Mouse (Mus musculus): ENCODE results near the gene Plekha1. TPM values are rescaled to one million over a fixed set of nuclear protein-coding genes. Genes with fewer than 3 reads are reported as not detected.

Plekha1 gene
- polyA plus RNA-seq, 1 experiment: 60.8 TPM

DNA sequence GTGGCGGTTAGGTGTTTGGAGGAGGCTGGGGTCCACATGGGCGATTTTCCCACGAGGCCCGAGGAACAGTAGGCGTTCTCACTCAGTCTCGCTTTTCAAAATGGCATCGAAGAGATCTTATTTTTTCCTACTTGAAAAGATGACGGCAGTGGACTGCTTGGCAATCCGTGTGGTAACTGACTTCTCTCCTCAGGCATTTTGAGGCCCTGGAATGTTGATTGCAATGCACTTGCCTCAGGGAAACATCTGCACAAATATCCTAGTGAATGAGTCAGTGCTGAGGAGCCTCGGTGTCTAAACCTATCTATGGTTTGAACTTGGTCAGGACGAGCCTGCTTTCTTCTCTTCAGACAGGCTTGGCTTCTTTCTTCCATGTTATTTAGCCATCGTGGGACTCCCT, 80.7 kb downstream of the Plekha1 start:
- Histone ChIP-seq H3K27ac (ENCODE audit: insufficient read depth, low read length) (peak overlapping the region; percentile 76), H3K4me3 (ENCODE audit: insufficient read depth, low read length) (no peak overlapping the region), H3K4me1 (ENCODE audit: control insufficient read depth, insufficient read depth, low read length) (peaks cover 19% of the 10 kb centered on the region)
- TF ChIP-seq CTCF (IDR thresholded peaks at IDR 0.05; ENCODE audit: borderline replicate concordance, insufficient read depth, low read length): no peak
- no peak for TF ChIP-seq POLR2A (IDR thresholded peaks at IDR 0.05; ENCODE audit: low read depth, low read length)

DNA sequence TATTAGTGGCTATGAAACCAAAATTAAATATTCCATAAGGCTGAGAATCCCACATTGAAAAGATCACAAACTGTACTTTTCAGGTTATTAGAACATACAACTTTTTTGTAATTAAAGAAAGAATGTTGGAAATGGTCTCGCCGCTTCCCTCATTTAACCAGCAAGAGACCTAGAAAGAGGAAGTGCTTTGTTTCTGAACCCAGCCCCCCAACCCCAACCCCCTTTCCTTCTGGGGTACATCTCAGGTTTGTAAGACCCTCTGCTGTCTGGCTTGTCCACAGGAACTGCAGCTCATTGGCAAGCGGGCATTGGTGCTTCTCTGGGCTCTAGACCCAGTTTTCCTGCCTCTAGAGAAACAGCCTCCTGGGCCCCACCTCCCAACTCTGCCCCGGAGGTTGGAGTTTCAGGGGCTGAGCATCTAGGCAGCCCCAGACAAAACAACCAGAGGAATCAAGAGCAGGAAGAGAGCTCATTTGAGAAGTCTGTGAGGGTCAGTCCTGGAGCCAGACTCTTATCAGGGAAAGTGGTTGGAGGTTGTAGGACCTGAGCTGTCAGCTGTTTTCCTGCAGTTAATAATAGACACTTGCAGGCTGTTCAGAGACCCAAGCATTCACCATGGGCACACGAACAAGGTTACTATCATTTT, 83.1 kb downstream of the Plekha1 start:
- Histone ChIP-seq H3K4me1 (ENCODE audit: control insufficient read depth, insufficient read depth, low read length) (peaks cover 12% of the 10 kb centered on the region; the same call in 1 of the 2 replicates), H3K4me3 (ENCODE audit: insufficient read depth, low read length) (no peak overlapping the region), H3K27ac (ENCODE audit: insufficient read depth, low read length) (peak overlapping the region; percentile 55)
- TF ChIP-seq POLR2A (IDR thresholded peaks at IDR 0.05; ENCODE audit: low read depth, low read length) (no peak), CTCF (IDR thresholded peaks at IDR 0.05; ENCODE audit: borderline replicate concordance, insufficient read depth, low read length) (no peak)

DNA sequence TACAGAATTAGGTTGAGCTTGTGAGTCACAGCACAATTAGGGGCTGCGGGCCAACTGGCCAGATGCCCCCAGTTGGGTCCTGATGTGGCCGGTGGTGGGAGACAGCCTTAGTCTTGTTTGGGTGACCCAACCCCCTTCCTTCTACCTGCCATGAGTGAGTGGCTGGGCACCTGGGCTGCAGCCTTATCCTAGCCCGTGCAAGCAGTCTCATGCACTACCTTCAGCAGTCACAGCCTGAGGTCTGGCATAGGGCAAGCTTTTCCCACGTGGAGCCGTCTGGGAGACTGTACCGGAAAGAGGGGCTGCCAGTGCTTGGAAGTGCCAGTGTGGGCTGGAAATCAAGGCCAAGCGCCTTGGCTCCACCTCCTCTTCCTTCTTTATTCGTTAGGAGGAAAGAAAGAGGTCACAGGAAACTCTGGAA, 83.8 kb downstream of the Plekha1 start:
- peak overlapping the region; percentile 55; the same call in 1 of the 2 replicates for H3K27ac ChIP-seq (ENCODE audit: insufficient read depth, low read length)
- H3K4me3 ChIP-seq (ENCODE audit: insufficient read depth, low read length): no peak overlapping the region
- no peak for TF ChIP-seq CTCF (IDR thresholded peaks at IDR 0.05; ENCODE audit: borderline replicate concordance, insufficient read depth, low read length)
- no peak for TF ChIP-seq POLR2A (IDR thresholded peaks at IDR 0.05; ENCODE audit: low read depth, low read length)
- H3K4me1 ChIP-seq (ENCODE audit: control insufficient read depth, insufficient read depth, low read length): peaks cover 12% of the 10 kb centered on the region; the same call in 1 of the 2 replicates

DNA sequence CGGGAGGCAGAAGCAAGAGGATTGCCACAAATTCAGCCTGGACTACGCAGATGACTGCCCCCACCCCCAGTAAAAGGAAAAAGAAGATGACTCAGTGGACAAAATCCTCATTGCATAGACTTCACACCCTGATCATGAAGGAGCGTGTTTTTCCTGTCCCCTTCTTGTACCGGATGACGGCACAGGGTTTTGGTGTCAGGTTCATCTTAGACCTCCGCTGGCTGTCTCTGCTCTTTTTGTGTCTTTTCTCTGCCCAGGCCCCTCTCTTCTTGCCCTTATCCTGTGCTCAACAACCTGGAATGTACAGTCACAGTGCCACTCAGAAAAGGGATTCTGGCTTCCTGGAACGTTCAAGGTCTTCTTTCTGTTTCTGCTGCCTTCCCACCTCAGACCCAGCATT, 84.9 kb downstream of the Plekha1 start:
- Histone ChIP-seq H3K4me1 (ENCODE audit: control insufficient read depth, insufficient read depth, low read length) (peaks cover 12% of the 10 kb centered on the region; the same call in 1 of the 2 replicates), H3K4me3 (ENCODE audit: insufficient read depth, low read length) (no peak overlapping the region), H3K27ac (ENCODE audit: insufficient read depth, low read length) (no peak overlapping the region)
- TF ChIP-seq CTCF (IDR thresholded peaks at IDR 0.05; ENCODE audit: borderline replicate concordance, insufficient read depth, low read length): no peak
- no peak for TF ChIP-seq POLR2A (IDR thresholded peaks at IDR 0.05; ENCODE audit: low read depth, low read length)

DNA sequence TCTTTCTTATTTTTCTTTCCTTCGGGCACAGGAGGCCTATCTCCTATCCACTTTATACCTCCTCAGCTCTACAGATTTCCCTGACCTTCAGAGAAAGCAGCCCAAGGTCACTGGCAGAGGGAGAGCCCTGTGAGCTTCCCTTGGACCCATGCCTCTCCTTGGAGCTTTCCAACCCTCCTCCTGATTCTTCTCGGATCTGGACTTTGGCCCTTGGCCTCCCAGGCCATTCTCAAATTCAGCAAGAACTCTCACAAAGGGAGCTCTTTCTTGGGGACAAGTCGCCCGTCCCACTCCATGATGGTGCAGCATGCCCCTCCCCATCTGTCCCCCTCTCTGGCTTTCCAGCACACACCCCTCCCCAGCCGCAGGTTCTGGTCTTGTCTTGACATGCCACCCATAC, 85.4 kb downstream of the Plekha1 start:
- no peak for TF ChIP-seq POLR2A (IDR thresholded peaks at IDR 0.05; ENCODE audit: low read depth, low read length)
- no peak for TF ChIP-seq CTCF (IDR thresholded peaks at IDR 0.05; ENCODE audit: borderline replicate concordance, insufficient read depth, low read length)
- H3K4me3 ChIP-seq (ENCODE audit: insufficient read depth, low read length): no peak overlapping the region
- peaks cover 10% of the 10 kb centered on the region; the same call in 1 of the 2 replicates for H3K4me1 ChIP-seq (ENCODE audit: control insufficient read depth, insufficient read depth, low read length)
- H3K27ac ChIP-seq (ENCODE audit: insufficient read depth, low read length): no peak overlapping the region

DNA sequence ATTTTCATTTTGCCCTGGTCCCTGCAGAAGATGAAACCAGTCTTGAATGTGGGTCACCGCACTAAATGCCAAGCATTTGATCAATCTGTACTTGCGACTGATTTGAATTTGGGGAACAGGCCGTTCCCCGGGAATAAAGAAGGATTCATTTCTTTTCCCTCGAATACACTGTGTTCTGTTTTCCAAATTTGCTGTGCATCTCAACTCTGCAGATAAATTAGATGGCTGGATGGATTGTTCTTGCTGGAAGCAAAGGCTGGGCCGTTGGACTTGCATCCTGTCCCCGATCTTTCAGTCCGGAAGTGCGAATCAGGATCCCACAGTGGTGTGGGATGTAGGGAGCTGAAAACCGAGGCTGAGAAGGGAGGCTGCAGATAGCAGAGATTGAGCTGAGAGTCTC, 87.8 kb downstream of the Plekha1 start:
- H3K4me1 ChIP-seq (ENCODE audit: control insufficient read depth, insufficient read depth, low read length): no peaks in the 10 kb centered on the region
- TF ChIP-seq CTCF (IDR thresholded peaks at IDR 0.05; ENCODE audit: borderline replicate concordance, insufficient read depth, low read length) (no peak), POLR2A (IDR thresholded peaks at IDR 0.05; ENCODE audit: low read depth, low read length) (no peak)
- no peak overlapping the region for H3K27ac ChIP-seq (ENCODE audit: insufficient read depth, low read length)
- no peak overlapping the region for H3K4me3 ChIP-seq (ENCODE audit: insufficient read depth, low read length)

DNA sequence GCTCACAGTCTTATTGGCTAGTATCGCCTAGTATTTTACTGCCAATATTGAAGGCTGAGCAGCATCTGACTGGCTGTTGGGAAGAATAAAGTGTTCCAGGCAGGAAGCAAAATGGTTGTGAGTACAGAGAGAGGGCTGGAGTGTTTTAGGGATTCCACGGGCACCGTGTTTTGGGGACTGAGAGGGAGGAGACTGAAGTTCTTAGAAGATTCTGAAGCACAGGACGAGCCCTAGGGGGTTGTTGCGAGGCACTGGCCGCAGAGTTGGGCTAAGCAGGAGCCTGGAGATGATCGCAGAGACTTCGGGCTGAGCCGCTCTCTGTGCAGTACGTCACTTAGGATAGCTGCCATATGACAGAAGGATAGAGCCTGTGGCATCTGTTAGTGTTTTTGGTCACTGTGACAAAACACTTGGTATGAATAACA, 88.6 kb downstream of the Plekha1 start:
- no peak for TF ChIP-seq POLR2A (IDR thresholded peaks at IDR 0.05; ENCODE audit: low read depth, low read length)
- no peak for TF ChIP-seq CTCF (IDR thresholded peaks at IDR 0.05; ENCODE audit: borderline replicate concordance, insufficient read depth, low read length)
- no peak overlapping the region for H3K4me3 ChIP-seq (ENCODE audit: insufficient read depth, low read length)
- no peak overlapping the region for H3K27ac ChIP-seq (ENCODE audit: insufficient read depth, low read length)
- H3K4me1 ChIP-seq (ENCODE audit: control insufficient read depth, insufficient read depth, low read length): no peaks in the 10 kb centered on the region

DNA sequence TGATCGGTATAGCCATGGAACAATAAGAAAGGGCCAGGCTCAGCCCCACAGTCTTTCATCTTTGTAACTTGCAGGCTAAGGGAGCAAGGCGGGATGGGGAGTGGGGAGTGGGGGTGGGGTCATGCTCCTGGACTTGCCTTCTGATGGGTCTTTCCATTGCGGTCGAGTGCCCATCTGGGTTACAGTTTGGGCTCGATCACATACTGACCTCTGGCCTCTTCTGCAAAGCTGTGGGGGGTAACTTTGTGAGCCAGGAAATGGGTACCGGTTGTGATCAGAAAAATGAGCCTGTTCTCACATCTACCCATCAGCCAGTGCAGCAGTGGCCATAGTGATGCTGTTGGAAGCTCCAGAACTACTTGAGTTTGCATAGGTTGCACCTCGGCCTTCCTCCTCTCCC, 93.0 kb downstream of the Plekha1 start:
- Histone ChIP-seq H3K4me1 (ENCODE audit: control insufficient read depth, insufficient read depth, low read length) (peaks cover 15% of the 10 kb centered on the region), H3K4me3 (ENCODE audit: insufficient read depth, low read length) (no peak overlapping the region), H3K27ac (ENCODE audit: insufficient read depth, low read length) (no peak overlapping the region)
- TF ChIP-seq POLR2A (IDR thresholded peaks at IDR 0.05; ENCODE audit: low read depth, low read length) (no peak), CTCF (IDR thresholded peaks at IDR 0.05; ENCODE audit: borderline replicate concordance, insufficient read depth, low read length) (no peak)

DNA sequence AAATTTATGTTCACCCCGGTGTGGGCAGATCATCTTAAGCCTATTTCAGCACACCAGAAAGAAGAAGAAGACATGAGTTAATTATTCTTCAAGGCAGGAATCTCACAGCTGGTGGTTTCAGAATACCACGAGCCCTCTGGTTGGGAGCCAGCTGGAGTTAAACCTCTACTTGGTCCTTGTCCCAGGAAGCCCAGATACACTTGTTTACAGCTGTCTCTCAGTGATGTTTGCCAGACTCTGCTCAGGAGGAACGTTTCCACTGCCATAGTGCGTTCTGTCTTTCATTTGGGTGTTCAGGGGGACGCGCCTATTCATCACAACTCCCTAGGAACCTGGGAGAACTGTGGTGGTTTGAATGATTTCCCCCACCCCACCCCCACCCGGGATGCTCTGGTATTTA, 94.3 kb downstream of the Plekha1 start:
- TF ChIP-seq CTCF (IDR thresholded peaks at IDR 0.05; ENCODE audit: borderline replicate concordance, insufficient read depth, low read length) (no peak), POLR2A (IDR thresholded peaks at IDR 0.05; ENCODE audit: low read depth, low read length) (no peak)
- peaks cover 19% of the 10 kb centered on the region for H3K4me1 ChIP-seq (ENCODE audit: control insufficient read depth, insufficient read depth, low read length)
- H3K27ac ChIP-seq (ENCODE audit: insufficient read depth, low read length): peak overlapping the region; percentile 23; the same call in 1 of the 2 replicates
- H3K4me3 ChIP-seq (ENCODE audit: insufficient read depth, low read length): no peak overlapping the region

DNA sequence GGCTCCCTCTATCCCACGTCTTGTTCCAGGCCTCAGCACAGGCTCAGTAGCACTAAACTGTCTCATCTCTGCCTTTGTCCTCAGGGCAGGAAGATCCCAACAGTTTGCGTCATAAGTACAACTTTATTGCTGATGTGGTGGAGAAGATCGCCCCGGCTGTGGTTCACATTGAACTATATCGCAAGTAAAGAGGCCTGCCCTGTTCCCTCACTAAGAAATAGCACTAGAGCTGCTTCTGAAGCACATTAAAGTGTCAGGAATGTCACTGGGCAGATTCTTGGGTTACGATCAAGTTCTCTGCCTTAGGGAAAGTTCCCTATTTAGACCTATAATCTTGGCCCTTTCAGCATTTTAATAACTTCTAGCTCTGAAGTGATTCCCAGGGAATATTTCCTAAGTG, 95.9 kb downstream of the Plekha1 start:
- TF ChIP-seq POLR2A (IDR thresholded peaks at IDR 0.05; ENCODE audit: low read depth, low read length): no peak
- no peak for TF ChIP-seq CTCF (IDR thresholded peaks at IDR 0.05; ENCODE audit: borderline replicate concordance, insufficient read depth, low read length)
- H3K4me1 ChIP-seq (ENCODE audit: control insufficient read depth, insufficient read depth, low read length): peaks cover 29% of the 10 kb centered on the region
- H3K27ac ChIP-seq (ENCODE audit: insufficient read depth, low read length): peak overlapping the region; percentile 49
- H3K4me3 ChIP-seq (ENCODE audit: insufficient read depth, low read length): no peak overlapping the region

Other genes with a start within 250 kb of the Plekha1 start
- gene Btbd16, start 91.7 kb upstream of the Plekha1 start, polyA plus RNA-seq (2011; ENCODE audit: insufficient read length, low read depth, missing spikeins): not detected in 2 replicates
- gene Htra1, start 70.4 kb downstream of the Plekha1 start, polyA plus RNA-seq (2011; ENCODE audit: insufficient read length, low read depth, missing spikeins): 195 and 242 TPM in 2 replicates
- gene Dmbt1, start 166.3 kb downstream of the Plekha1 start, polyA plus RNA-seq (2011; ENCODE audit: insufficient read length, low read depth, missing spikeins): not detected in 2 replicates

All from embryonic fibroblast, embryonic 13.5 days (primary cell).